Mouse (Mus musculus): ENCODE measurements around the gene Dok3.

Gene Dok3

DNA sequence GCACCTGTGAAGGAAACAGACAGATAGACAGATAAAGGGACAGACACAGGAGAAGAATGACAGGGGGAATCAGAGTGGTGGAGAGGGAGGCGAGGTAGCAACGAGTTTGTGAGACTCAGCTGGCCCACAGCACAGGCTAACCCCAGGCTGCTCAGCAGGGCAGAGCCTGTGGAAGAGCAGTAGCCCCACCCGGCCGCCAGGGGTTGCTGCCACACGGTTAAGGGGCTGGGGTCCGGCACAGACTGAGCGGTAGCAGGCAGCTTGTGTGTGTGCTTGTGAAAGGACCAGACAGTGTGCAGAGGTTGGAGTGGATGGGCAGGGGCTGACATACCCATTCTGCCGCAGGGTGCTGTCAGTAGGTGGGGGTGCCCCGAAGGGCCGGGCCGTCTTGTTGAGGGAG, 21.2 kb downstream of the Dok3 start:
- DNase-seq (ENCODE audit: low read depth, low spot score), result peak; percentile 56

- DNase-seq (ENCODE audit: low read depth, low spot score), result no peak
These were observed 22.4 kb downstream of the Dok3 start for GRCm38 (mm10) chr13:55506697-55507096.

GRCm38 (mm10) chr13:55505810-55506209, 23.3 kb downstream of the Dok3 start:
- no peak for DNase-seq (ENCODE audit: low read depth, low spot score)

GRCm38 (mm10) chr13:55504390-55504789, 24.7 kb downstream of the Dok3 start:
- no peak for DNase-seq (ENCODE audit: low read depth, low spot score)

DNA sequence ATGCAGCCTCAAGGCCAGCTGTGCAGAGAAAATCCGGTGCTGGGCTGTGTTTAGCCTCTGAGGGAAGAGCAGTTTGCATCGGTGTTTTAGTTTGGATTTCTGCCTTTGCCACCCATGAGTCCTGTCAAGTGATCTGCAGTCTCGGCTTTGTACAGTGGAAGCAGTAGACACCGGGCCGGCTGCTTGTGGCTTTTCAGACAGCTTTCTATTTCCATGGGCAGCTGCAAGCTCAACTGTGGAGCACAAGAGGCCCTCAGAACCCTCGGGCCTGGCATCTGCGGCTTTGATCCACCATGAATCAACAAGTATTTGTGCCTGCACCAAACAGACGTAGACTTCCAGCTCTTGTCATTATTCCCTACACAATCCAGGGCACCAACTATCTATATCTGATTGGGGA, 26.7 kb downstream of the Dok3 start:
- no peak for DNase-seq (ENCODE audit: low read depth, low spot score)

GRCm38 (mm10) chr13:55500575-55500974, 28.5 kb downstream of the Dok3 start:
- no peak for DNase-seq (ENCODE audit: low read depth, low spot score)

DNA sequence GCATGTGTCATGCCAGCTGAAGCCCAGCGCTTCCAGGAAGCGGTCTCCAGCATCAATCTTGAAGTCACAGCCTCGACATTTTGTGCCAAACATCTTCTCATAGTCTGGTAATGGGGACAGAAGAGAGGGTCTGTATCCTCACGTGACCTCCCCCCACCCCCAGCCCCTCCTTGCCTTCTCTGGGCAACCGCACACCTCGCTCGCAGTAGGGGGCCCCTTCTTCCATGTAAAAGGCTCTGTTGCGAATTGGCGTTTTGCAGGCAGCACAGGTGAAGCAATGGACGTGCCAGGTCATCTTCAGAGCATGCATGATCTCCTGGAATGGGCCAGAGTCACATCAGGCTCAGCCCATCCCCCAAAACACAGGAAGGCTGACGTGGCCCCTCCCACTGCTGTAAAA, 30.2 kb downstream of the Dok3 start:
- DNase-seq (ENCODE audit: low read depth, low spot score), result no peak

DNA sequence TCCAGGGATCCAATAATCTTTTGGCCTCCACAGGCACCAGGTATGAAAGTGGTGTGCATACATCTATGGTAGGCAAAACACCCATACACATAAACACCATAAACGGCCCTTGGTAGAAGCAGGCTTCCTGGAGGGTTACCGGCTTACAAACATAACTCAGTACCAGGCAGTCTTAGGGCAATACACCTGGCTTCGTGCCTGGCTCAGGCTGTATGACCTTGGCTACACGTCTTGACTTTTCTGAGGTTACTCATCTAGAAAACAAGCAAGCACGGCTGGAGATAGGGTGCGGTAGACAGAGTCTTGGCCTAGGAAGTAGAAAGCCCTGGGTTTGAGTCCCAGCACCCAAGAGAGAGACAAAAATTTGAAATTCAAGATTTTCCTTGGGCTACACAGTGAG, 32.4 kb downstream of the Dok3 start:
- no peak for DNase-seq (ENCODE audit: low read depth, low spot score)

GRCm38 (mm10) chr13:55495702-55496101, 33.4 kb downstream of the Dok3 start:
- DNase-seq (ENCODE audit: low read depth, low spot score), result no peak

DNA sequence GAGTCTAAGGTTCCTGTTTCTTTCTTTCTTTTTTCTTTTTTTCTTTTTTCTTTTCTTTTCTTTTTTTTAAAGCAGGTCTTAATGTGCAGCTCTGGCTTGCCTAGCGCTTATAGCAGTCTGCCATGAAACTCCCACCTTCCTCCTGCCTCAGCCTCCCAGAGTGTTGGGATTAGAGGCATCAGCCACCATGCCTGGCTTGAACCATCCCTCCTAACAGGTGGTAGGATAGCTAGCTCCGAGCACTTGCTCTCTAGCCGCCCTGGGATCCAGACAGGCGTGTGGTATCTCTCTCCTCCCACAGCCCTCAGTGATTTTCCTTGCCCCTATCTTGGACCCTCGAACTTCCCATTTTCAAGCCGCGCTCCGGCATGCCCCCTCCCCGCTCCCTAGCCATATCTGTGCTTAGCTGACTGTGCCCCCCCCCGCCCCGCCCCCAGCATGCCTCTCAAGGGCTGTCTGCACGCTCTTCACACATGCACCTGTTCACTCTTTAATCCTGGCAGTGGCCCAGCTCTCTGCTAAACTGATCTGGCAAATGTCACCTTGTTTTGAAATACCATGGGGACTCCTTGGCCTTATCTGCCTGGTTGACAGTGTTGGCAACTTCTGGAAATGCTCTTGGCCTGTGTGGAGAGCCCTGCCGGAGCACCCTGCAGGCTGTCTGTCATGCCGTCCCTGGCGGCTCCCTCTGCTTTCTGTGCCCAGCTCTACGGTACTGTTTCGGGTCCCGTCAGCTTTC, 34.0 kb downstream of the Dok3 start:
- DNase-seq (ENCODE audit: low read depth, low spot score), result no peak

DNA sequence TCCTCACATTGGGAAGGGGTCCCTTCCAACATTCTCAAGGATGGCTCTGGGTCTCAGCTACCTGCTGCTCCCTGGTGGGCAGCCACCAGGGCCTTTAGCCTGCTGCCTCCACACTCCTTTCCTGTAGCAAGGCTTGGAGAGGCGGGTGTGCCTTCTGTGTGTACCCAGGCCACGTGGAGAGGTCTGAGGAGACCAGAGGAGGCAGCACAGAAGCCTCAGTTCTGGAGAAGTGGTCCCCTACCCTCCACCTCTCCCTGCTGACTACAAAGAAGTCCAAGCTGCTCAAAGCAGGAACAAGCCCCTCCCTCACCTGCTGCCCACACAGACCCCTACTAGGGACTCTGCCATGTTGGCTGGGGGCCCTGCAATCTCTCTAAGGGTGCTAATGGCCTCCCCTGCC, 34.8 kb downstream of the Dok3 start:
- no peak for DNase-seq (ENCODE audit: low read depth, low spot score)

DNA sequence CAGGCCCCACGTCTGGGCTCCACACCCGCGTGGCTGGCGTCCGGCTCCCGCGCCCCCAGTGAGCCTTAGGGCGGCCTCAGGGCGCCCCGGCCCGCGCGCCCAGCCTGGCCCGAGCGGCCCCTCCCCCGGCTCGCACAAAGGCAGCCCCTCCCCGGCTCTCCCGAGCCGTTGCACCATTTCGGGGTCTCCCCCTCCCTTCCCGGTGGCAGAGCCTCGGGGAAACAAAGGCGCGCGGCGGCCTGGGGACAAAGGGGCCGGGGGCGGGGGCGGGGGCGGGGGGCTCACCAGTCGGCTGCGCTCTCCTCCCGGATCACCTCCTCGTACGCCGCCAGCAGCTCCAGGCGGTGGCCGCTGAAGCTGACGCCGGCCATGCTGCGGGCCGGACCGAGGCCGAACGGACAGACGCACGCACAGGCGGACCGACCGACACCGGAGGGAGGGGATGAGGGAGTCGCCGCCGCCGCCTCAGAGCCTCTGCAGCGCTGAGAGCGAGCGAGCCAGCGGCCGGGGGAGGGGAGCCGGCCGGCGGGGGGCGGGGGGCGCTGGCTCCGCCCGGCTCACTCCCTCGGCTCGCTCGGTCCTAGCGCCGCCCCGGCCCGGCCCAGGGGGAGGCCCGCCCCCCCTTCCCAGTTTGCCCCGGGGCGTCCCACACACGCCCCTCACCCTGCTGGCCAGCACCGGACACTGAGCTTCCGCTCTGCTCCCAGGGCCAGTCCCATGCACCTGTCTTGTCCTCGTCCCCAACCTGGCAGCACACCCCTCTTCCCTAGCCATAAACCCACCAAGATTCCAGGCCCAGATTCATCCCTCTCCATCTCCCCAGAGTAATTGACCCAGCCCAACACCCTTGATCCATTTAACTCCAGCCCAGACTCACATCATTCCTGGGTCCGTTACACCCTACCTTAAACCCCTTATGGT, 41.3 kb downstream of the Dok3 start, which contains the start of gene Dbn1:
TSS of gene Dbn1 (minus strand) at position 534 of the 921 bp plus-strand sequence.
- no peak for DNase-seq (ENCODE audit: low read depth, low spot score)

GRCm38 (mm10) chr13:55486916-55487577, 42.0 kb downstream of the Dok3 start:
- DNase-seq (ENCODE audit: low read depth, low spot score), result no peak

GRCm38 (mm10) chr13:55486029-55486794, 42.9 kb downstream of the Dok3 start:
- no peak for DNase-seq (ENCODE audit: low read depth, low spot score)

DNA sequence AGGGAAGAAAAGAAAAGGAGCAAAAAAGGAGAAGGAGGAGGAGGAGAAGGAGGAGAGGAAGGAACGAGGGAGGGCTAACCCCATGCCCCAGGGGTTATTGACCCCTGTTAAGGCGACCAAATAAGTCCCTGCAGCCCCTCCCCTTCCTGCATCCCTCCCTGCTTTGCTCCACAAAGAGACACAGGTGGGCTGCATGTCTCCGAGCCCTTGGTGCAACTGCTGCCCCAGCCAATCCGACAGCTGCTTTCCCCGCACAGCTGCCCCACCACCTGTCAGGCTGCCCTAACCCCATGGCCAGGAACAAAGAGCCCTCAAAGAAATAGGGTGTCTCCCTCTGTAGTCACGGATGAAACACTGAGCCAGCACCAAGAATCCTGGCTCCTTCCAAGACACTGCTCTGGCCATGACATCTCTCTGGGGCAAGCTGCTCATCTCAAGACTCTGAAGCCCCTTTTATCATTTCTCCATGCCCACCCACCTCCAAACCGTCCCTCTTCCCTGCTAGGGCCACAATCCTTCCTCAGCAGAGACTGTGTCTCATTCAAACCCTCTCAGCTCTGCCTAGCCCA, 44.5 kb downstream of the Dok3 start:
- DNase-seq (ENCODE audit: low read depth, low spot score), result no peak

DNA sequence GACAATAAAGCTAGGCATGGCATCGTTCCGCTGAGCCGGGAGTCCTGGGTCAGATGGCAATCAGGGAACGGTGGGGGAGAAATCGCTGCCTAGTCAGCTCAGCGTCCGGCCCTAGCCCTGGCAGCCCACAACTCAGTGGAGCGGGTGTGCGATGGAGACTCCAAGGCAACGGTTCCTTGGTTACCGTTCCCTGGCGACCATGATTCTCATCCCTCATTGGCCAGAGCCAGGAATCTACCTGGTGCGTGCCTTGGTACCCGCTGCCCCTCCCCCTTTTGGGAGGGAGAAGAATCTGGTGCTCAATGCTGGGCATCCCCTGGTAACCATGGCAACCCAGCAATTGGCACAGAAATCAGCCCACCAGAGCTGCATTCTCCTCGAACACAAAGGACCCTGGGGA, 45.5 kb downstream of the Dok3 start:
- no peak for DNase-seq (ENCODE audit: low read depth, low spot score)

- no peak for DNase-seq (ENCODE audit: low read depth, low spot score)
These were observed 46.0 kb downstream of the Dok3 start for GRCm38 (mm10) chr13:55483071-55483470.

DNA sequence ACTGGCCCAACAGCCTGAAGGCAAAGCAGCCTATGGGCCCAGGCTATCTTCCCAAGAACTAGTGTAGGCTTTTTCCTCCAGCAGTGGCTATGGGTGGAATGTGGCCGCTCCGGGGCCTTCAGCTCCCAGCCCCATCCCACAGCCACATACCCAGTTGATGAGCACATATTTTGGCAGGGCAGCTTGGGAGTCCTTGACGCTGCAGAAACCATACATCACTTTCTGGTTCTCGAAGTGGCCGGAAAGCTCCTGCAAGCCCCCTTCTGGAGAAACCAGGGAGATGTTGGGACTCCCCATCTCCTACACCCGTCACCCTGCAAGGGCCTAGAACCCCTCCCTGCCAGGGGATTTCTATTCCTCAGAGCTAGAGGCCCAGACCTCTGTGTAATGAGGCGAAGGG, 46.6 kb downstream of the Dok3 start:
- no peak for DNase-seq (ENCODE audit: low read depth, low spot score)

DNA sequence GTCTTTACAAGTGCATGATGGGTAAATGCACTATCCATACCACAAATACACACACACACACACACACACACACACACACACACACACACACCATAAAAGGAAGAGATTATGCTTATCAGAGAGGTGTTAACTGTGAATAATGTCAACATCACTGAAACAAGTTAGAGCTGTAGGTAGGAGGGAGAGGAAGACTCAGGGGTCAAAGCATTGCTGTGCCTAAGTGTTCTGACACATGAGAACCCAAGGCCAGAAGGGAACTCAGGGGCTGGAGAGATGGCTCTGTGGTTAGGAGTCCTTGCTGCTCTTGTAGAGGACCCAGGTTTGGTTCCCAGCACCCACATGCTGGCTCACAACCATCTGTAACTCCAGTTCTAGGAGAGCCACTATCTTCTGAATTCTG, 49.2 kb downstream of the Dok3 start:
- DNase-seq (ENCODE audit: low read depth, low spot score), result no peak

GRCm38 (mm10) chr13:55479008-55479407, 50.1 kb downstream of the Dok3 start:
- DNase-seq (ENCODE audit: low read depth, low spot score), result no peak

DNA sequence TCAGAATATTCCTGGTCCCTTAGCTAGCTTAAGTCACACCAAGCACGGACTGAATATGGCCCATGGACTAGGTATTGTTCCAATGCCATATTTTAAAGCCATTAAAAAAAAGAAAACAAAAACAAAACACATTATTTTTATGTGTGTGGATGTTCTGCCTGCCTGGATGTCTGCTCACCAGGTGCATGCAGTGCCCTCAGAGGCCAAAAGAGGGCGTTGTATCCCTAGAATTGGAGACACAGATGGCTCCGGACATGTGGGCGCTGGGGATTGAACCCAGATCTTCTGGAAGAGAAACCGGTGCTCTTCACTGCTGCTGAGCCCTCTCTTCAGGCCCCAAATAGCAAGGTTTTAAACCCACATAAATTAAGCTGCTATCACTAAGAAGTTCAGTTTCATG, 51.1 kb downstream of the Dok3 start:
- DNase-seq (ENCODE audit: low read depth, low spot score), result no peak

All from WW6 (cell line).